Mouse (Mus musculus) liver, embryonic 14.5 days (tissue): ENCODE results near the gene Oas1g. TPM values are rescaled to one million over a fixed set of nuclear protein-coding genes. Genes with fewer than 3 reads are reported as not detected.

Experiments used
- ATAC-seq: fragments of 200-750 bp; cut with Nextera tagmentation; 2 replicates; pipeline ENCODE4 v1.8.0; 2017; ENCODE audit warnings: moderate number of reproducible peaks, mild to moderate bottlenecking, moderate library complexity; ENCODE audit not compliant: insufficient read depth
- DNase-seq, 3 experiments: peaks; one replicate each; pipeline ENCODE4 v3.0.0-alpha.2; 2012 to 2013; ENCODE audit warnings: low read depth in 3 of 3, low spot score in 3 of 3
- H3K27ac ChIP-seq: fragments of 300-500 bp; sonication (generic); 2 replicates; pipeline ENCODE4 v1.5.1; 2014; ENCODE audit warnings: moderate library complexity, mild to moderate bottlenecking, control low read depth, inconsistent platforms
- H3K27me3 ChIP-seq: fragments of 300-500 bp; sonication (generic); 2 replicates; pipeline ENCODE4 v1.6.1; 2014; ENCODE audit warnings: mild to moderate bottlenecking, low read length, moderate library complexity; ENCODE audit not compliant: control insufficient read depth, insufficient read depth
- H3K36me3 ChIP-seq: fragments of 300-500 bp; sonication (generic); replicated peaks from 2 replicates; pipeline ENCODE4 v1.6.1; 2014; ENCODE audit warnings: low read depth; ENCODE audit not compliant: control insufficient read depth, insufficient read depth
- H3K4me1 ChIP-seq, 2 experiments: fragments of 200-500 bp in 1 of 2; fragments of 300-500 bp in 1 of 2; sonication (generic) in 1 of 2; replicated peaks; 2 replicates each; pipeline ENCODE4 v1.6.1; 2012 to 2014; ENCODE audit warnings: antibody characterized with exemption in 1 of 2, inconsistent platforms in 1 of 2, low read length in 1 of 2; ENCODE audit not compliant: control insufficient read depth in 2 of 2, insufficient read depth in 2 of 2
- H3K4me2 ChIP-seq: fragments of 300-500 bp; sonication (generic); 2 replicates; pipeline ENCODE4 v1.6.1; 2014; ENCODE audit warnings: low read depth, mild to moderate bottlenecking, control low read depth, moderate library complexity
- H3K4me3 ChIP-seq, 2 experiments: fragments of 200-500 bp in 1 of 2; fragments of 300-500 bp in 1 of 2; sonication (generic) in 1 of 2; 2 replicates each; pipeline ENCODE4 v1.5.1; 2012 to 2014; ENCODE audit warnings: low read depth in 2 of 2, low read length in 2 of 2, mild to moderate bottlenecking in 2 of 2, control low read depth in 1 of 2, inconsistent platforms in 1 of 2, moderate library complexity in 1 of 2; ENCODE audit not compliant: insufficient read depth in 1 of 2
- H3K9ac ChIP-seq: fragments of 300-500 bp; sonication (generic); replicated peaks from 2 replicates; pipeline ENCODE4 v1.6.1; 2014; ENCODE audit warnings: mild to moderate bottlenecking, control low read depth, moderate library complexity
- H3K9me3 ChIP-seq: fragments of 300-500 bp; sonication (generic); 2 replicates; pipeline ENCODE4 v1.6.1; 2016; ENCODE audit warnings: low read length, mixed read lengths; ENCODE audit not compliant: control insufficient read depth
- CTCF ChIP-seq: IDR thresholded peaks from 2 replicates; pipeline ENCODE4 v1.5.1; 2016; ENCODE audit warnings: antibody characterized with exemption, low read depth, control low read depth
- EP300 ChIP-seq: IDR thresholded peaks from 2 replicates; pipeline ENCODE4 v1.6.1; 2016; ENCODE audit warnings: antibody characterized with exemption, low read depth
- WGBS: fragments of 180-500 bp; shearing (Covaris S2); extraction: QIAGEN DNeasy Blood & Tissue Kit; methylation state at CpG from one replicate; pipeline ENCODE4 v1.1.7; 2014; ENCODE audit not compliant: insufficient replicate concordance; 5-methylcytosine and 5-hydroxymethylcytosine counted together
- microRNA-seq: library from miRNA; unstranded; fragments of <30 nt; microRNA quantifications from one replicate; pipeline ENCODE4, GENCODE M21; 2016
- polyA plus RNA-seq, 2 experiments: library from polyadenylated mRNA; depleted of rRNA in 1 of 2; stranded (reverse) in 1 of 2; unstranded in 1 of 2; fragments of >200 nt; fragmentation: Nextera tagmentation in 1 of 2; extraction: Ambion mirVana in 1 of 2; gene quantifications; 2 replicates each; pipeline versions ENCODE4 v1.2.1 to v1.2.3; 2012 to 2014

The Oas1g gene
- polyA plus RNA-seq, 2 experiments, result 0.46 to 0.56 TPM

- no peak for ATAC-seq
Observed at GRCm38 (mm10) chr5:120833335-120834280, 53.8 kb downstream of the Oas1g start.

GRCm38 (mm10) chr5:120831031-120831430 is 56.4 kb downstream of the Oas1g start:
- DNase-seq, result no peak
- 47% methylated on average over 4 of the region's 4 CpGs for WGBS

More at GRCm38 (mm10) chr5:120833335-120834280, 53.8 kb downstream of the Oas1g start:
- Histone ChIP-seq H3K27ac (no peak overlapping the region), H3K4me2 (no peak overlapping the region), H3K27me3 (peaks cover 6% of the 10 kb centered on the region), H3K4me1 (no peaks in the 10 kb centered on the region), H3K36me3 (no peaks in the 10 kb centered on the region), H3K9me3 (no peaks in the 10 kb centered on the region), H3K9ac (no peak overlapping the region), H3K4me3 (no peak overlapping the region)
- TF ChIP-seq CTCF (no peak), EP300 (no peak)
- 12% methylated on average over 17 of the region's 17 CpGs for WGBS
- DNase-seq, result no peak

More at GRCm38 (mm10) chr5:120831031-120831430, 56.4 kb downstream of the Oas1g start:
- H3K27ac ChIP-seq, result no peak overlapping the region
- ATAC-seq, result no peak
- H3K4me2 ChIP-seq, result no peak overlapping the region
- H3K4me1 ChIP-seq, result no peaks in the 10 kb centered on the region
- no peaks in the 10 kb centered on the region for H3K9me3 ChIP-seq
- H3K9ac ChIP-seq, result no peak overlapping the region
- no peak overlapping the region for H3K4me3 ChIP-seq
- TF ChIP-seq CTCF (no peak), EP300 (no peak)
- H3K27me3 ChIP-seq, result peaks cover 6% of the 10 kb centered on the region
- no peaks in the 10 kb centered on the region for H3K36me3 ChIP-seq

Small RNAs within 50 kb of the gene (microRNA-seq; reads per million reads assigned to microRNA genes)
- gene Gm22907, result not detected

Other genes starting within 250 kb of the Oas1g start
- 0.10 and 0.18 TPM in 2 replicates for gene Rasal1, start 238.8 kb downstream of the Oas1g start, polyA plus RNA-seq (2012; rRNA removed)
- gene Rasal1, start 238.8 kb downstream of the Oas1g start, polyA plus RNA-seq (2014; fragmentation: Nextera tagmentation; extraction: Ambion mirVana), result 0.17 TPM in 1 of 2 replicates, not detected in the other
- gene Dtx1, start 175.7 kb downstream of the Oas1g start, polyA plus RNA-seq (2012; rRNA removed), result 0.03 and 0.41 TPM in 2 replicates
- 0.05 TPM in 1 of 2 replicates, not detected in the other for gene Dtx1, start 175.7 kb downstream of the Oas1g start, polyA plus RNA-seq (2014; fragmentation: Nextera tagmentation; extraction: Ambion mirVana)
- gene Oas2, start 137.8 kb downstream of the Oas1g start, polyA plus RNA-seq (2012; rRNA removed), result 0.81 and 1.1 TPM in 2 replicates
- gene Oas2, start 137.8 kb downstream of the Oas1g start, polyA plus RNA-seq (2014; fragmentation: Nextera tagmentation; extraction: Ambion mirVana), result 0.47 and 0.54 TPM in 2 replicates
- gene Oas3, start 110.0 kb downstream of the Oas1g start, polyA plus RNA-seq (2012; rRNA removed), result 0.18 and 0.31 TPM in 2 replicates
- 0.03 and 0.23 TPM in 2 replicates for gene Oas3, start 110.0 kb downstream of the Oas1g start, polyA plus RNA-seq (2014; fragmentation: Nextera tagmentation; extraction: Ambion mirVana)
- gene Oas1e, start 92.1 kb downstream of the Oas1g start, polyA plus RNA-seq (2012; rRNA removed), result not detected in 2 replicates
- not detected in 2 replicates for gene Oas1e, start 92.1 kb downstream of the Oas1g start, polyA plus RNA-seq (2014; fragmentation: Nextera tagmentation; extraction: Ambion mirVana)
- 0.21 TPM in 2 replicates for gene Oas1c, start 75.1 kb downstream of the Oas1g start, polyA plus RNA-seq (2012; rRNA removed)
- gene Oas1c, start 75.1 kb downstream of the Oas1g start, polyA plus RNA-seq (2014; fragmentation: Nextera tagmentation; extraction: Ambion mirVana), result 0.08 and 0.27 TPM in 2 replicates
- not detected in 2 replicates for gene Oas1f, start 40.2 kb downstream of the Oas1g start, polyA plus RNA-seq (2012; rRNA removed)
- gene Oas1f, start 40.2 kb downstream of the Oas1g start, polyA plus RNA-seq (2014; fragmentation: Nextera tagmentation; extraction: Ambion mirVana), result not detected in 2 replicates
- not detected in 2 replicates for gene Oas1h, start 26.2 kb downstream of the Oas1g start, polyA plus RNA-seq (2012; rRNA removed)
- gene Oas1h, start 26.2 kb downstream of the Oas1g start, polyA plus RNA-seq (2014; fragmentation: Nextera tagmentation; extraction: Ambion mirVana), result not detected in 2 replicates
- 1.6 and 1.7 TPM in 2 replicates for gene Oas1a, start 19.9 kb upstream of the Oas1g start, polyA plus RNA-seq (2012; rRNA removed)
- gene Oas1a, start 19.9 kb upstream of the Oas1g start, polyA plus RNA-seq (2014; fragmentation: Nextera tagmentation; extraction: Ambion mirVana), result 2.2 and 2.4 TPM in 2 replicates
- gene Oas1d, start 26.9 kb upstream of the Oas1g start, polyA plus RNA-seq (2012; rRNA removed), result not detected in 2 replicates
- not detected in 2 replicates for gene Oas1d, start 26.9 kb upstream of the Oas1g start, polyA plus RNA-seq (2014; fragmentation: Nextera tagmentation; extraction: Ambion mirVana)
- 0.03 TPM in 1 of 2 replicates, not detected in the other for gene Rph3a, start 122.5 kb upstream of the Oas1g start, polyA plus RNA-seq (2012; rRNA removed)
- not detected in 2 replicates for gene Rph3a, start 122.5 kb upstream of the Oas1g start, polyA plus RNA-seq (2014; fragmentation: Nextera tagmentation; extraction: Ambion mirVana)